Comparison of ENCODE assay signal across 19 mouse cellular contexts in genomic region chr9:7943796-7944462, GRCm38 (mm10).
DNase-seq lines count a peak whose midpoint lies in the region; ATAC-seq and TF ChIP-seq lines count a peak whose summit lies in the region.
"Had no signal": no experiment of that assay in that cellular context is flagged by ENCODE, and none has a peak within 500 bp of the region (broad histone marks: within the 10 kb centered on the region; RNA-seq: fewer than 3 reads in every experiment).

No protein-coding gene starts in this region.

- DNase-seq in heart, adult 18-20 months = peak; percentile 37 to 45
- no peak for DNase-seq in heart, postnatal 36 days
- peak; percentile 56 for DNase-seq in kidney, postnatal 0 days (ENCODE audit: low spot score)
- no peak for DNase-seq in kidney, postnatal 25 days
- peak; percentile 22 for DNase-seq in kidney, postnatal 14 days
- no peak for DNase-seq in right cerebral cortex, postnatal 25 days
- DNase-seq: cerebellum, adult 11-12 months; gastrocnemius, postnatal 14 days; thymus, postnatal 25 days had no signal

- H3K9me3 ChIP-seq in kidney, postnatal 0 days (replicated peaks; ENCODE audit: low read length) = no peaks in the 10 kb centered on the region
- H3K9me3 ChIP-seq: embryonic facial prominence, embryonic 15.5 days; forebrain, embryonic 13.5 days; megakaryocyte, embryonic 14.5 days; neural tube, embryonic 12.5 days; stomach, embryonic 15.5 days had no signal

- no peaks in the 10 kb centered on the region for H3K27me3 ChIP-seq in kidney, postnatal 0 days (ENCODE audit: insufficient read depth, low read length)
- H3K27me3 ChIP-seq: embryonic facial prominence, embryonic 15.5 days; forebrain, embryonic 13.5 days; neural tube, embryonic 12.5 days; stomach, embryonic 15.5 days had no signal

- H3K9ac ChIP-seq in kidney, postnatal 0 days (ENCODE audit: low read depth, low read length) = no peak overlapping the region
- H3K9ac ChIP-seq: embryonic facial prominence, embryonic 15.5 days; forebrain, embryonic 13.5 days; liver, embryonic 14.5 days; neural tube, embryonic 12.5 days; stomach, embryonic 15.5 days had no signal

- 67% methylated on average over 7 of the region's 7 CpGs for WGBS in kidney, postnatal 0 days

- TF ChIP-seq CTCF in kidney, postnatal 0 days (IDR thresholded peaks at IDR 0.05; ENCODE audit: low read depth) = no peak

- H3K27ac ChIP-seq in kidney, postnatal 0 days = no peak overlapping the region
- peak overlapping the region; percentile 91 for H3K27ac ChIP-seq in brown adipose tissue, adult 24 weeks (replicated peaks; ENCODE audit: low read depth, low read length)
- H3K27ac ChIP-seq: embryonic facial prominence, embryonic 15.5 days; forebrain, embryonic 13.5 days; left cerebral cortex, adult 2 months; liver, embryonic 14.5 days; neural tube, embryonic 12.5 days; stomach, embryonic 15.5 days had no signal

- intact Hi-C loops in heart, postnatal 36 days (cut with DNase I) = no loop called here

- H3K4me1 ChIP-seq in kidney, postnatal 0 days (replicated peaks; ENCODE audit: insufficient read depth, low read length) = no peaks in the 10 kb centered on the region
- peaks cover 12% of the 10 kb centered on the region for H3K4me1 ChIP-seq in brown adipose tissue, adult 24 weeks (ENCODE audit: control insufficient read depth, insufficient read depth, insufficient read length, low read length)
- H3K4me1 ChIP-seq: embryonic facial prominence, embryonic 15.5 days; forebrain, embryonic 13.5 days; megakaryocyte, embryonic 14.5 days; neural tube, embryonic 12.5 days; stomach, embryonic 15.5 days had no signal

- H3K4me3 ChIP-seq in kidney, postnatal 0 days (replicated peaks; ENCODE audit: low read depth, low read length) = no peak overlapping the region
- H3K4me3 ChIP-seq in brown adipose tissue, adult 24 weeks (ENCODE audit: insufficient read depth, low read depth, low read length) = no peak overlapping the region
- H3K4me3 ChIP-seq: embryonic facial prominence, embryonic 15.5 days; forebrain, embryonic 13.5 days; left cerebral cortex, adult 2 months; megakaryocyte, embryonic 14.5 days; neural tube, embryonic 12.5 days; stomach, embryonic 15.5 days had no signal

- no peak for ATAC-seq in kidney, postnatal 0 days (replicated peaks; ENCODE audit: low FRiP score, low read depth)
- ATAC-seq in erythroblast, adult 5-6 weeks (replicated peaks; ENCODE audit: low FRiP score, poor library complexity, severe bottlenecking) = no peak
- ATAC-seq: forebrain, embryonic 13.5 days; inflammation-experienced regulatory T-cells, adult 6 months had no signal

- H3K4me2 ChIP-seq in kidney, postnatal 0 days (ENCODE audit: low read length) = no peak overlapping the region
- H3K4me2 ChIP-seq: embryonic facial prominence, embryonic 15.5 days; forebrain, embryonic 13.5 days; neural tube, embryonic 12.5 days; stomach, embryonic 15.5 days had no signal

- peaks cover 25% of the 10 kb centered on the region for H3K36me3 ChIP-seq in kidney, postnatal 0 days (ENCODE audit: insufficient read depth, low read length)

Comparison
In these comparisons a context has a peak if more than half of its experiments do, and no peak if none do; other contexts are left out.
1. DNase-seq: peak in heart, adult 18-20 months (2 of 2), kidney, postnatal 0 days (single experiment) and kidney, postnatal 14 days (single experiment); none in heart, postnatal 36 days (0 of 2), kidney, postnatal 25 days (0 of 2) and right cerebral cortex, postnatal 25 days (single experiment).